Mouse (Mus musculus) heart, postnatal 0 days (tissue): Measurements from ENCODE around the gene Sp7. TPM values are rescaled to one million over a fixed set of nuclear protein-coding genes. Genes with fewer than 3 reads are reported as not detected.

Source experiments
- ATAC-seq: fragments of 200-750 bp; cut with Nextera tagmentation; 2 replicates; pipeline ENCODE4 v1.8.0; 2017; ENCODE audit warnings: low read depth, moderate number of reproducible peaks, moderate library complexity; ENCODE audit not compliant: insufficient read depth
- DNase-seq: peaks from one replicate; pipeline ENCODE4 v3.0.0-alpha.2; 2016; ENCODE audit warnings: low spot score
- H3K27ac ChIP-seq: fragments of 300-500 bp; sonication (generic); 2 replicates; pipeline ENCODE4 v1.5.1; 2014; ENCODE audit warnings: low read depth, mild to moderate bottlenecking
- H3K27me3 ChIP-seq: fragments of 300-500 bp; sonication (generic); 2 replicates; pipeline ENCODE4 v1.6.1; 2014; ENCODE audit warnings: low read length, mixed read lengths; ENCODE audit not compliant: control insufficient read depth, insufficient read depth
- H3K36me3 ChIP-seq: fragments of 300-500 bp; sonication (generic); replicated peaks from 2 replicates; pipeline ENCODE4 v1.6.1; 2014; ENCODE audit warnings: low read length, mixed read lengths; ENCODE audit not compliant: control insufficient read depth, insufficient read depth
- H3K4me1 ChIP-seq: fragments of 300-500 bp; sonication (generic); 2 replicates; pipeline ENCODE4 v1.6.1; 2014; ENCODE audit warnings: antibody characterized with exemption; ENCODE audit not compliant: control insufficient read depth, insufficient read depth
- H3K4me2 ChIP-seq: fragments of 300-500 bp; sonication (generic); 2 replicates; pipeline ENCODE4 v1.6.1; 2014; ENCODE audit warnings: low read depth, mild to moderate bottlenecking, low read length, moderate library complexity
- H3K4me3 ChIP-seq: fragments of 300-500 bp; sonication (generic); 2 replicates; pipeline ENCODE4 v1.5.1; 2014; ENCODE audit warnings: low read depth, low read length
- H3K9ac ChIP-seq: fragments of 300-500 bp; sonication (generic); replicated peaks from 2 replicates; pipeline ENCODE4 v1.6.1; 2014; ENCODE audit warnings: low read depth, low read length, mixed read lengths
- H3K9me3 ChIP-seq: fragments of 300-500 bp; sonication (generic); replicated peaks from 2 replicates; pipeline ENCODE4 v1.6.1; 2016; ENCODE audit warnings: low read length; ENCODE audit not compliant: control insufficient read depth
- CTCF ChIP-seq: IDR thresholded peaks from 2 replicates; pipeline ENCODE4 v1.5.1; 2016; ENCODE audit warnings: antibody characterized with exemption, control low read depth, low read depth
- EP300 ChIP-seq: IDR thresholded peaks from 2 replicates; pipeline ENCODE4 v1.6.1; 2016; ENCODE audit warnings: antibody characterized with exemption, low read depth
- WGBS: fragments of 180-500 bp; shearing (Covaris S2); extraction: QIAGEN DNeasy Blood & Tissue Kit; methylation state at CpG from one replicate; pipeline ENCODE4 v1.1.7; 2014; 5-methylcytosine and 5-hydroxymethylcytosine counted together
- polyA plus RNA-seq: library from polyadenylated mRNA; unstranded; fragments of >200 nt; fragmentation: Nextera tagmentation; extraction: Ambion mirVana; gene quantifications from 2 replicates; pipeline ENCODE4 v1.2.1, GENCODE M21; 2015
- total RNA-seq: library from RNA; depleted of rRNA; stranded (reverse); fragments of >200 nt; gene quantifications from 2 replicates; pipeline ENCODE4 v1.2.3, GENCODE M21; 2014; ENCODE audit warnings: low replicate concordance

Sp7 gene
- total and polyA plus RNA-seq, 2 experiments from 2014 or later, result not detected

DNA sequence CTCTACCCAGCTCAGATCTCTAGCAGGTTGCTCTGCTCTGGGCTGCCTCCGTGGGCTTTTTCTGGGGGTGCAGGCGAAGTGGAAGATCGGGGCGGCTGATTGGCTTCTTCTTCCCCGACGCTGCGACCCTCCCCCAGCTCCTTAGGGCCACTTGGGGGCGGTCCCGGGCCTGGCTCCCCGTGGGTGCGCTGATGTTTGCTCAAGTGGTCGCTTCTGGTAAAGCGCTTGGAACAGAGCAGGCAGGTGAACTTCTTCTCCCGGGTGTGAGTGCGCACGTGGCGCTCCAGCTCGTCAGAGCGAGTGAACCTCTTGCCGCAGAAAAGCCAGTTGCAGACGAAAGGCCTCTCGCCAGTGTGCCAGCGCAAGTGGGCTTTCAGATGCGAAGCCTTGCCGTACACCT lies 8.9 kb downstream of the Sp7 start:
- peaks cover 49% of the 10 kb centered on the region for H3K27me3 ChIP-seq
- no peak overlapping the region for H3K27ac ChIP-seq

GRCm38 (mm10) chr15:102356501-102357325 lies 10.3 kb downstream of the Sp7 start:
- 65% methylated on average over 16 of the region's 16 CpGs for whole genome bisulfite sequencing
- H3K4me3 ChIP-seq, result no peak overlapping the region; the same call in 1 of the 2 replicates
- no peak overlapping the region for H3K27ac ChIP-seq
- peaks cover 10% of the 10 kb centered on the region; the same call in 1 of the 2 replicates for H3K4me1 ChIP-seq
- TF ChIP-seq EP300, result no peak
- TF ChIP-seq CTCF, result no peak
- DNase-seq (no peak), ATAC-seq (no peak)
- H3K27me3 ChIP-seq, result peaks cover 41% of the 10 kb centered on the region
- H3K9me3 ChIP-seq, result no peaks in the 10 kb centered on the region
- H3K9ac ChIP-seq, result no peak overlapping the region
- no peaks in the 10 kb centered on the region for H3K36me3 ChIP-seq
- H3K4me2 ChIP-seq, result peak overlapping the region; percentile 88; the same call in 1 of the 2 replicates

More for the DNA sequence above, 8.9 kb downstream of the Sp7 start:
- no peaks in the 10 kb centered on the region for H3K9me3 ChIP-seq
- 6% methylated on average over 25 of the region's 25 CpGs for WGBS
- TF ChIP-seq EP300, result no peak
- TF ChIP-seq CTCF, result no peak
- DNase-seq (no peak), ATAC-seq (no peak)
- H3K9ac ChIP-seq, result no peak overlapping the region
- H3K4me2 ChIP-seq, result peak overlapping the region; percentile 11
- H3K36me3 ChIP-seq, result no peaks in the 10 kb centered on the region
- peaks cover 15% of the 10 kb centered on the region; the same call in 1 of the 2 replicates for H3K4me1 ChIP-seq
- H3K4me3 ChIP-seq, result 0 out of 2 replicates have a peak overlapping the region, but pooled peaks have one; percentile 3

- Histone ChIP-seq H3K36me3 (no peaks in the 10 kb centered on the region), H3K4me2 (peak overlapping the region; percentile 88), H3K4me1 (peaks cover 14% of the 10 kb centered on the region), H3K9ac (peak overlapping the region; percentile 58), H3K9me3 (no peaks in the 10 kb centered on the region), H3K27me3 (peaks cover 41% of the 10 kb centered on the region), H3K4me3 (peak overlapping the region; percentile 57), H3K27ac (peak overlapping the region; percentile 50)
- ATAC-seq (peak; percentile 18; the same call in 1 of the 2 replicates), DNase-seq (no peak)
- TF ChIP-seq EP300 (no peak), CTCF (no peak)
- WGBS, result 8% methylated on average over 37 of the region's 38 CpGs
These were observed 11.0 kb downstream of the Sp7 start for GRCm38 (mm10) chr15:102355871-102356441.

GRCm38 (mm10) chr15:102355134-102355870 lies 11.7 kb downstream of the Sp7 start:
- peak overlapping the region; percentile 50; the same call in 1 of the 2 replicates for H3K27ac ChIP-seq
- DNase-seq (peak; percentile 42), ATAC-seq (peak; percentile 45)
- H3K4me3 ChIP-seq, result peak overlapping the region; percentile 57
- TF ChIP-seq EP300, result no peak
- TF ChIP-seq CTCF, result peak; percentile 20; the same call in 1 of the 2 replicates
- under 1% methylated on average over 40 of the region's 49 CpGs for whole genome bisulfite sequencing
- H3K4me1 ChIP-seq, result peaks cover 14% of the 10 kb centered on the region
- H3K9ac ChIP-seq, result peak overlapping the region; percentile 58
- no peaks in the 10 kb centered on the region for H3K9me3 ChIP-seq
- H3K4me2 ChIP-seq, result peak overlapping the region; percentile 88
- no peaks in the 10 kb centered on the region for H3K36me3 ChIP-seq
- peaks cover 40% of the 10 kb centered on the region for H3K27me3 ChIP-seq

GRCm38 (mm10) chr15:102353986-102354385 lies 13.0 kb downstream of the Sp7 start:
- no peak overlapping the region for H3K4me2 ChIP-seq
- TF ChIP-seq EP300 (no peak), CTCF (no peak)
- H3K9ac ChIP-seq, result no peak overlapping the region
- WGBS, result 90% methylated on average over 2 of the region's 2 CpGs
- ATAC-seq, result no peak
- H3K9me3 ChIP-seq, result no peaks in the 10 kb centered on the region
- H3K27me3 ChIP-seq, result peaks cover 27% of the 10 kb centered on the region
- H3K4me3 ChIP-seq, result no peak overlapping the region
- DNase-seq, result no peak
- peaks cover 20% of the 10 kb centered on the region for H3K4me1 ChIP-seq
- no peaks in the 10 kb centered on the region for H3K36me3 ChIP-seq
- no peak overlapping the region for H3K27ac ChIP-seq
